Mouse (Mus musculus): Measurements from ENCODE around the gene Gm16867. TPM values are rescaled to one million over a fixed set of nuclear protein-coding genes. Genes with fewer than 3 reads are reported as not detected.
"Not testable (repeated sequence)": the region's sequence is repeated elsewhere in the genome, so short reads cannot be mapped to it uniquely, and the experiment has no call there.

Gm16867 gene
- polyA plus RNA-seq, 1 experiment from 2014 or later = not detected

- H3K27me3 ChIP-seq (replicated peaks); H3K27ac ChIP-seq; H3K36me3 ChIP-seq; H3K9me3 ChIP-seq; H3K4me3 ChIP-seq; H3K4me2 ChIP-seq (replicated peaks); H3K9ac ChIP-seq; ATAC-seq (ENCODE audit: low FRiP score, low read depth); H3K4me1 ChIP-seq: not testable (repeated sequence)
- WGBS = no CpG with 5 or more reads among the region's 10 CpGs
These were observed 54.3 kb downstream of the Gm16867 start for GRCm38 (mm10) chr14:69448845-69449244.

- not testable (repeated sequence) for H3K4me2 ChIP-seq (replicated peaks); H3K27me3 ChIP-seq (replicated peaks); H3K27ac ChIP-seq; H3K9me3 ChIP-seq; H3K4me1 ChIP-seq; H3K4me3 ChIP-seq; H3K9ac ChIP-seq; H3K36me3 ChIP-seq; ATAC-seq (ENCODE audit: low FRiP score, low read depth)
- no CpG with 5 or more reads among the region's 1 CpGs for WGBS
These were observed 56.2 kb downstream of the Gm16867 start for GRCm38 (mm10) chr14:69447006-69447405.

GRCm38 (mm10) chr14:69443092-69443692 lies 60.0 kb downstream of the Gm16867 start:
- not testable (repeated sequence) for ATAC-seq (ENCODE audit: low FRiP score, low read depth)
- no CpG with 5 or more reads among the region's 7 CpGs for WGBS

GRCm38 (mm10) chr14:69440955-69441354 lies 62.2 kb downstream of the Gm16867 start:
- no CpG with 5 or more reads among the region's 7 CpGs for WGBS

More at GRCm38 (mm10) chr14:69443092-69443692, 60.0 kb downstream of the Gm16867 start:
- not testable (repeated sequence) for H3K27me3 ChIP-seq (replicated peaks); H3K4me2 ChIP-seq (replicated peaks); H3K4me3 ChIP-seq; H3K27ac ChIP-seq; H3K36me3 ChIP-seq; H3K9me3 ChIP-seq; H3K4me1 ChIP-seq; H3K9ac ChIP-seq

GRCm38 (mm10) chr14:69438678-69439214 lies 64.4 kb downstream of the Gm16867 start:
- H3K36me3 ChIP-seq; H3K4me3 ChIP-seq; H3K4me2 ChIP-seq (replicated peaks); H3K9me3 ChIP-seq; H3K9ac ChIP-seq; H3K4me1 ChIP-seq; H3K27me3 ChIP-seq (replicated peaks); ATAC-seq (ENCODE audit: low FRiP score, low read depth); H3K27ac ChIP-seq: not testable (repeated sequence)
- WGBS = no CpG with 5 or more reads among the region's 7 CpGs

More at GRCm38 (mm10) chr14:69440955-69441354, 62.2 kb downstream of the Gm16867 start:
- not testable (repeated sequence) for H3K4me2 ChIP-seq (replicated peaks); H3K9me3 ChIP-seq; ATAC-seq (ENCODE audit: low FRiP score, low read depth); H3K9ac ChIP-seq; H3K36me3 ChIP-seq; H3K4me1 ChIP-seq; H3K27ac ChIP-seq; H3K27me3 ChIP-seq (replicated peaks); H3K4me3 ChIP-seq

GRCm38 (mm10) chr14:69421003-69421402 lies 82.2 kb downstream of the Gm16867 start:
- not testable (repeated sequence) for H3K9ac ChIP-seq; H3K4me3 ChIP-seq; H3K27me3 ChIP-seq (replicated peaks); H3K4me1 ChIP-seq; H3K36me3 ChIP-seq; ATAC-seq (ENCODE audit: low FRiP score, low read depth); H3K4me2 ChIP-seq (replicated peaks); H3K27ac ChIP-seq; H3K9me3 ChIP-seq
- WGBS = no CpG with 5 or more reads among the region's 7 CpGs

- WGBS = no CpG with 5 or more reads among the region's 7 CpGs
- not testable (repeated sequence) for H3K9ac ChIP-seq; H3K9me3 ChIP-seq; H3K4me3 ChIP-seq; H3K27me3 ChIP-seq (replicated peaks); ATAC-seq (ENCODE audit: low FRiP score, low read depth); H3K4me2 ChIP-seq (replicated peaks); H3K27ac ChIP-seq; H3K36me3 ChIP-seq; H3K4me1 ChIP-seq
These were observed 85.6 kb downstream of the Gm16867 start for GRCm38 (mm10) chr14:69417545-69417944.

Other genes starting within 250 kb of the Gm16867 start
- gene Synb, start 209.1 kb downstream of the Gm16867 start, polyA plus RNA-seq (2016; fragmentation: Nextera tagmentation; extraction: Ambion mirVana) = 0.09 TPM in 1 of 2 replicates, not detected in the other
- gene Gm27179, start 9.2 kb upstream of the Gm16867 start, polyA plus RNA-seq (2016; fragmentation: Nextera tagmentation; extraction: Ambion mirVana) = not detected in 2 replicates
- gene Entpd4b, start 52.1 kb upstream of the Gm16867 start, polyA plus RNA-seq (2016; fragmentation: Nextera tagmentation; extraction: Ambion mirVana) = 12.6 and 13.1 TPM in 2 replicates

Data from neural tube, embryonic 12.5 days (tissue).